Mouse (Mus musculus): Measurements from ENCODE around the gene Ces2c.

Ces2c gene

GRCm38 (mm10) chr8:104846831-104847230 is at the start of gene Ces2c:
Gene Ces2c (plus strand): TSS chr8:104847068.
- no peak for TF ChIP-seq GATA4 (IDR thresholded peaks at IDR 0.05; ENCODE audit: insufficient replicate concordance, low read length)

GRCm38 (mm10) chr8:104799385-104799784 is 47.5 kb upstream of the Ces2c start:
- no peak for TF ChIP-seq GATA4 (IDR thresholded peaks at IDR 0.05; ENCODE audit: insufficient replicate concordance, low read length)

DNA sequence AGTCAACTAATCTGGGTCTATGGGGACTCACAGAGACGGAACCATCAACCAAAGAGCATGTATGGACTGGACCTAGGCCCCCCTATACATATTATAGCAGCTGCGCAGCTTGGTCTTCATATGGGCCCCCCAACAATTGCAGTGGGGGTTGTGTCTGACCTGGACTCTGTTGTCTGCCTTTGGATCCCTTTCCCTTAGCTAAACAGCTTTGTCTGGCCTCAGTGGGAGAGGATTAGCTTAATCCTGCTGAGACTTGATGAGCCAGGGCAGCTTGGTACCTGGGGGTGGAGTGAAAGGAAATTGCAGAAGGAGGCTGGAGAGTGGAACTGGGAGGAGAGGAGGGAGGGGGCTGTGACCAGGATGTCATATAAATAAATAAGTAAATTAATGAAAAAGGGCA is 40.7 kb upstream of the Ces2c start:
- no peak for TF ChIP-seq GATA4 (IDR thresholded peaks at IDR 0.05; ENCODE audit: insufficient replicate concordance, low read length)

DNA sequence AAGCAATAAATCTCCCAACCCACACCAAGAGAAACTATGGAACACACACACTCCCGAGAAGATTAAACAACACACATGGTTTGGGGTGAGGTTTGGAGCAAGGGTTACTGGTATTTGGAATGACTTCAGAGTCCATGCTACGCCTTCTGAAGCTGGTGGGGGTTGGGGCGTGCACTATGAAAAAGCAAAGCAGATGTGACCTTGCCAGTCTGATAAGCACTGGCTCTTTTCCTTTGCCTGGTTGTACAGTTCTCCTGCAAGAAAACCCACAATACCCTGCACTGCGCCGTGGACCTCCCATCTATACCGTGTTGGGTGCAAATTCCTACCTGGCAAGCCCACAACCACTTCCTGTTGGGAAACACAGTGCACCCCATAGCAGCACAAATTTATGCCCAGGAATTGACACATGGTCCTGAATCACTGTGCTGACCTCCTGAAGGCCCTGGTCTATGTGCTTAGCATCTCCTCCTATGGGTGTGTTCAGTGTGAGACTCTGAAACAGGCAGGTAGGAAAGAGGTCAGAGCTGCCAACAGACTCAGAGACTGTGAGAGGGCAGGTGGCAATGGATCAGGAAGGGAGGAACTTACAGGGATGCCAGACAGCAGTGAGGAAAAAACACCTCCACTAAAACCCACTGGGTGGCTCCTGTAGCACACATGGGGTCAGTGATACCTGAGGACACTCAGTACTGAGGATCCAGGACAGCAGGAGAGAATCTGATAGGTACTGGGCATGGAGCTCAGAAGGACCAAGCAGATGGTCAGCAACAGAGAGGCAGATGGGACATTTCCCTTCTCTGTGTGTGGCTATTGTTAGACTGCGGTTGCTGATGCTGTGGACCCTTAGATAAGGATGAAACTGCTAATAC is 38.1 kb upstream of the Ces2c start:
- TF ChIP-seq GATA4 (IDR thresholded peaks at IDR 0.05; ENCODE audit: insufficient replicate concordance, low read length): peak; percentile 62; the same call in 1 of the 2 replicates

- TF ChIP-seq GATA4 (IDR thresholded peaks at IDR 0.05; ENCODE audit: insufficient replicate concordance, low read length): no peak
These were observed 37.4 kb upstream of the Ces2c start for GRCm38 (mm10) chr8:104809436-104809835.

DNA sequence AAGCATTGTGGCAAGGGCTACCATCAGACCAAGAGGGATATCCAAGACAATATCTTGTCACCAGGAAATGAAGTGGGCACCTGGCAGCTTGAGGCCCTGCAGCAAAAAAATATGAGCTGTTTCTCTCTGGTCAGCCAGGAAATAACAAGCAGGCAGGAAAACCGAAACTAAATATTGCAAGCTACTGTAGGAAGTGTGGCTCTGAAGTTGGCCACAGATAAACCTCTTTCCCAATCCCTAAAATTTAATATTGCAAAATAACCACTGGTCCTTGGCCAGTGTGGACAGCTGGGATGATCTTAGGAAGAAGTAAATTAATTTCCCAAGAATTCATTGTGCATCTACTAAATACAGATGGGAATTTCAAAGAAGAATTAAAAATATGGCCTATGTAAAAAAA is 20.0 kb upstream of the Ces2c start:
- TF ChIP-seq GATA4 (IDR thresholded peaks at IDR 0.05; ENCODE audit: insufficient replicate concordance, low read length): no peak

- no peak for TF ChIP-seq GATA4 (IDR thresholded peaks at IDR 0.05; ENCODE audit: insufficient replicate concordance, low read length)
These were observed 18.6 kb upstream of the Ces2c start for GRCm38 (mm10) chr8:104828221-104828620.

- TF ChIP-seq GATA4 (IDR thresholded peaks at IDR 0.05; ENCODE audit: insufficient replicate concordance, low read length): no peak
These were observed 15.4 kb upstream of the Ces2c start, which contains the start of gene Ces2b for GRCm38 (mm10) chr8:104831440-104831839. Gene Ces2b (plus strand): TSS chr8:104831572.

- TF ChIP-seq GATA4 (IDR thresholded peaks at IDR 0.05; ENCODE audit: insufficient replicate concordance, low read length): no peak
These were observed 5.3 kb upstream of the Ces2c start for GRCm38 (mm10) chr8:104841360-104842078.

DNA sequence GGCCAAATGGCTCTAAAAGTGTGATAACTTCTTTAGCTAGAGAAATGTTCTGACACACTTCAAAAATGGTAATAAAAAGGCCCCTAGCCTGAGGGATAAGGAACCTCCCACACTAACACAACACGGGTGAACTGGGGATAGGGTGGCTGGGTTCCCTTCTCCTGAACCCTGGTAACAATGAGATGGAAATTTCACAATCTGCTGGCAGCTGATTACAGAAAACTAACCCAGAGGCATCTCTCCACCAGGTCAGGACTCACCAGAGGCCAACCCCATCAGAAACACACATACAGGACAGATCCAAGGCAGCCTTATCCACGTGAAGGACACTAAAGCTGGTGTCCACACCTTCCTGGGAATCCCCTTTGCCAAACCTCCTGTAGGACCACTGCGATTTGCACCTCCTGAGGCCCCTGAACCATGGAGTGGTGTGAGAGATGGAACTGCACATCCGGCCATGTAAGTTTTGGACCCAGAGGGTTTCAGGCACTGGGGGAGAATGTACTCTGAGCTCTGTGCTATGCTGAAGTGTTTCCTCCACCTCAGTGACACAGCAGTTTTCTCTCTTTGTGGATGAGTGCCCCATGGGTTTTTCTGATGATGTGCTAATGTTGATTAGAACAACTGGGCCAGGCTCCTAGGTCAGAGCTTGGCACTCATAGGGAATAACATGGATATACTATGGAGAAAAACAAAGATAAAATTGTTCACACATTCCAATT is 1.0 kb downstream of the Ces2c start:
- no peak for TF ChIP-seq GATA4 (IDR thresholded peaks at IDR 0.05; ENCODE audit: insufficient replicate concordance, low read length)

- no peak for TF ChIP-seq GATA4 (IDR thresholded peaks at IDR 0.05; ENCODE audit: insufficient replicate concordance, low read length)
These were observed 54.9 kb downstream of the Ces2c start for GRCm38 (mm10) chr8:104901746-104902145.

Measured in liver, adult (tissue).